Mouse (Mus musculus): ENCODE results near the gene Chtf18. TPM values are rescaled to one million over a fixed set of nuclear protein-coding genes. Genes with fewer than 3 reads are reported as not detected.

The Chtf18 gene
- polyA plus RNA-seq, 1 experiment, result 22.8 TPM

DNA sequence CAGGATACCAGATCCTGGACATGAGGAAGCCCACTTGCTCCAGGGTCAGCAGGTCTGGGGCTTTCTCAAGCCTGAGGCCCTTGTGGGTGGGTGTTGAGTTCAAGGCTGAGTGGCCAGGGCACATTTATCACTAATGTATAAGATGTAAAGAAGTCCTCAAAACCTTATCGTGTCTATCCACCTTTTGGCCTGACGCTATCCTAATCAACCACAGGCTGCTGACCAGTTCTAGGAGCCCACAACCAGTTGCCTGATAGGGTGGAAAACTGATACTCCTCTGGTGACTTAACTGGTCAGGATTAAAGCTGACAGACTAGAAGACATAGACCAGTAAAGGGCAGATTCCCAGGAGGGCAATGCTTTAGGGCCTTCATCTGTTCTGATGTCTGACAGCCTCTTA, 17.2 kb downstream of the Chtf18 start:
- no peak for TF ChIP-seq USF1 (IDR thresholded peaks at IDR 0.05; ENCODE audit: low read depth)
- no peak for TF ChIP-seq CEBPB (IDR thresholded peaks at IDR 0.05; ENCODE audit: low read depth)
- no peak for TF ChIP-seq MAX (IDR thresholded peaks at IDR 0.05)
- TF ChIP-seq FOSL1 (IDR thresholded peaks at IDR 0.05; ENCODE audit: insufficient read depth, low read length, poor library complexity, severe bottlenecking), result no peak
- no peak for TF ChIP-seq MYOG (IDR thresholded peaks at IDR 0.05; ENCODE audit: control insufficient read depth, extremely low read depth, insufficient read length)
- TF ChIP-seq CTCF (IDR thresholded peaks at IDR 0.05; ENCODE audit: control insufficient read depth, insufficient read depth, insufficient read length), result no peak
- TF ChIP-seq MYOD1 (IDR thresholded peaks at IDR 0.05; ENCODE audit: control insufficient read depth, insufficient read length, low read depth), result no peak
- Histone ChIP-seq H3K4me3 (ENCODE audit: insufficient read depth, poor library complexity, severe bottlenecking) (no peak overlapping the region), H3K79me3 (ENCODE audit: low read depth) (no peaks in the 10 kb centered on the region), H3K27me3 (ENCODE audit: control insufficient read depth, insufficient read depth, insufficient read length) (no peaks in the 10 kb centered on the region), H3K36me3 (ENCODE audit: control insufficient read depth, insufficient read depth) (no peaks in the 10 kb centered on the region), H3K79me2 (ENCODE audit: control insufficient read depth, insufficient read depth) (no peaks in the 10 kb centered on the region), H3ac (ENCODE audit: control insufficient read depth, insufficient read length, low read depth) (no peak overlapping the region)

DNA sequence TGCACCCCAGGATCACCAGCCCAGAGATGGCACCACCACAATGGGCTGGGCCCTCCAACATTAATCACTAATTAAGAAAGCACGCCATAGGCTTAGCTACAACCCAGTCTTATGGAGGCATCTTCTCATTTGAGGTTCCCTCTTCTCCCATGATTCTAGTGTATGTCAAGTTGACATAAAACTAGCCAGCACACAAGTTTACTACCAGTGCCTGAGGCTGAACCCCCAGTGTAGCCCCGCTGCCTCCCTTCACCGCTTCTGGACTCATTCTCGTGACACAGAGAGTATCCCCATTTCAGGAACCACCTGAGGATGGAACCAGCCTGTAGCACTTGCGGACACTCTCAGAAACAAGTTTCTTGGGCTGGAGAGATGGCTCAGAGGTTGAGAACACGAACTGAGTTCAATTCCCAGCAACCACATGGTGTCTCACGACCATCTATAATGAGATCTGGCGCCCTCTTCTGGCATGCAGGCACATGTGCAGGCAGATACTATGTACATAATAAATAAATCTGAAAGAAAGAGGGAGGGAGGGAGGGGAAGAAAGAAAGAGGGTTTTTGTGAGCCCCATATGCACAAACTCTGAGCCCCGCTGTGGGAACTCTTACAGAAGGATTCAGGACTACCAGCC, 26.2 kb downstream of the Chtf18 start:
- H3K79me2 ChIP-seq (ENCODE audit: control insufficient read depth, insufficient read depth), result no peaks in the 10 kb centered on the region
- TF ChIP-seq MAX (IDR thresholded peaks at IDR 0.05), result no peak
- peaks cover 15% of the 10 kb centered on the region for H3K27me3 ChIP-seq (ENCODE audit: control insufficient read depth, insufficient read depth, insufficient read length)
- no peak overlapping the region for H3K4me3 ChIP-seq (ENCODE audit: insufficient read depth, poor library complexity, severe bottlenecking)
- no peaks in the 10 kb centered on the region for H3K79me3 ChIP-seq (ENCODE audit: low read depth)
- H3ac ChIP-seq (ENCODE audit: control insufficient read depth, insufficient read length, low read depth), result no peak overlapping the region
- H3K36me3 ChIP-seq (ENCODE audit: control insufficient read depth, insufficient read depth), result no peaks in the 10 kb centered on the region

- no peak overlapping the region for H3ac ChIP-seq (ENCODE audit: control insufficient read depth, insufficient read length, low read depth)
- TF ChIP-seq CTCF (IDR thresholded peaks at IDR 0.05; ENCODE audit: control insufficient read depth, insufficient read depth, insufficient read length) (peak; percentile 37), MYOD1 (IDR thresholded peaks at IDR 0.05; ENCODE audit: control insufficient read depth, insufficient read length, low read depth) (no peak)
- no peak overlapping the region for H3K4me3 ChIP-seq (ENCODE audit: insufficient read depth, poor library complexity, severe bottlenecking)
- H3K27me3 ChIP-seq (ENCODE audit: control insufficient read depth, insufficient read depth, insufficient read length), result peaks cover 15% of the 10 kb centered on the region
- no peaks in the 10 kb centered on the region for H3K79me3 ChIP-seq (ENCODE audit: low read depth)
- no peaks in the 10 kb centered on the region for H3K79me2 ChIP-seq (ENCODE audit: control insufficient read depth, insufficient read depth)
- H3K36me3 ChIP-seq (ENCODE audit: control insufficient read depth, insufficient read depth), result no peaks in the 10 kb centered on the region
These were observed 28.8 kb downstream of the Chtf18 start for GRCm38 (mm10) chr17:25698446-25698845.

- Histone ChIP-seq H3K27me3 (ENCODE audit: control insufficient read depth, insufficient read depth, insufficient read length) (peaks cover 9% of the 10 kb centered on the region), H3K36me3 (ENCODE audit: control insufficient read depth, insufficient read depth) (no peaks in the 10 kb centered on the region), H3K79me3 (ENCODE audit: low read depth) (no peaks in the 10 kb centered on the region), H3ac (ENCODE audit: control insufficient read depth, insufficient read length, low read depth) (no peak overlapping the region), H3K79me2 (ENCODE audit: control insufficient read depth, insufficient read depth) (no peaks in the 10 kb centered on the region), H3K4me3 (ENCODE audit: insufficient read depth, poor library complexity, severe bottlenecking) (no peak overlapping the region)
- TF ChIP-seq CEBPB (IDR thresholded peaks at IDR 0.05; ENCODE audit: low read depth) (no peak), FOSL1 (IDR thresholded peaks at IDR 0.05; ENCODE audit: insufficient read depth, low read length, poor library complexity, severe bottlenecking) (no peak), MYOD1 (IDR thresholded peaks at IDR 0.05; ENCODE audit: control insufficient read depth, insufficient read length, low read depth) (no peak), MAX (IDR thresholded peaks at IDR 0.05) (no peak), USF1 (IDR thresholded peaks at IDR 0.05; ENCODE audit: low read depth) (no peak), MYOG (IDR thresholded peaks at IDR 0.05; ENCODE audit: control insufficient read depth, extremely low read depth, insufficient read length) (no peak), CTCF (IDR thresholded peaks at IDR 0.05; ENCODE audit: control insufficient read depth, insufficient read depth, insufficient read length) (no peak)
These were observed 31.0 kb downstream of the Chtf18 start for GRCm38 (mm10) chr17:25696263-25696662.

GRCm38 (mm10) chr17:25688922-25689321, 38.3 kb downstream of the Chtf18 start:
- H3K36me3 ChIP-seq (ENCODE audit: control insufficient read depth, insufficient read depth), result no peaks in the 10 kb centered on the region
- no peaks in the 10 kb centered on the region for H3K79me3 ChIP-seq (ENCODE audit: low read depth)
- H3ac ChIP-seq (ENCODE audit: control insufficient read depth, insufficient read length, low read depth), result no peak overlapping the region
- TF ChIP-seq MAX (IDR thresholded peaks at IDR 0.05) (no peak), MYOD1 (IDR thresholded peaks at IDR 0.05; ENCODE audit: control insufficient read depth, insufficient read length, low read depth) (peak; percentile 68), MYOG (IDR thresholded peaks at IDR 0.05; ENCODE audit: control insufficient read depth, extremely low read depth, insufficient read length) (no peak), USF1 (IDR thresholded peaks at IDR 0.05; ENCODE audit: low read depth) (no peak), FOSL1 (IDR thresholded peaks at IDR 0.05; ENCODE audit: insufficient read depth, low read length, poor library complexity, severe bottlenecking) (no peak)
- no peak overlapping the region for H3K4me3 ChIP-seq (ENCODE audit: insufficient read depth, poor library complexity, severe bottlenecking)
- no peaks in the 10 kb centered on the region for H3K79me2 ChIP-seq (ENCODE audit: control insufficient read depth, insufficient read depth)
- H3K27me3 ChIP-seq (ENCODE audit: control insufficient read depth, insufficient read depth, insufficient read length), result peaks cover 34% of the 10 kb centered on the region

DNA sequence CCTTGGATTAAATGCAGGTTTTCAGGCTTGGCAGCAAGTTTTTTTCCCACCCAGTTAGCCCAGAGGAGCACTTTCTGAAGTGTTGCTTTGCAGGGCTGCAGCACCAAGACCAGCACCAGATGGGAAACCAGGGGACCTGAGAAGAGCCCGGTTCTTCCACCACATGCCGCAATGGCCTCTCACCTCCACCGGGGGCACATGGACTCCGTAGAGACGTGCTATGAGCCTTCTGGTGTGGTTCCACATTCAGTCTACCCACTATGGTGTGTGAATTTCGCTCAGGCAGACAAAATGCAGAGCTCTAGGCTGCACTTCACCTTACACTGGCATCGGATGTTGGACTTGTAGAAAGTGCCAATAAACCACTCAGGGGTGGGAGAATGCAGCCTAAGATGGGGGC, 40.9 kb downstream of the Chtf18 start:
- TF ChIP-seq CTCF (IDR thresholded peaks at IDR 0.05; ENCODE audit: control insufficient read depth, insufficient read depth, insufficient read length) (no peak), MAX (IDR thresholded peaks at IDR 0.05) (no peak), FOSL1 (IDR thresholded peaks at IDR 0.05; ENCODE audit: insufficient read depth, low read length, poor library complexity, severe bottlenecking) (no peak), USF1 (IDR thresholded peaks at IDR 0.05; ENCODE audit: low read depth) (no peak), MYOD1 (IDR thresholded peaks at IDR 0.05; ENCODE audit: control insufficient read depth, insufficient read length, low read depth) (no peak), MYOG (IDR thresholded peaks at IDR 0.05; ENCODE audit: control insufficient read depth, extremely low read depth, insufficient read length) (no peak), CEBPB (IDR thresholded peaks at IDR 0.05; ENCODE audit: low read depth) (no peak)
- H3K4me3 ChIP-seq (ENCODE audit: insufficient read depth, poor library complexity, severe bottlenecking), result no peak overlapping the region
- H3ac ChIP-seq (ENCODE audit: control insufficient read depth, insufficient read length, low read depth), result no peak overlapping the region
- H3K36me3 ChIP-seq (ENCODE audit: control insufficient read depth, insufficient read depth), result no peaks in the 10 kb centered on the region
- H3K79me2 ChIP-seq (ENCODE audit: control insufficient read depth, insufficient read depth), result no peaks in the 10 kb centered on the region
- no peaks in the 10 kb centered on the region for H3K79me3 ChIP-seq (ENCODE audit: low read depth)
- H3K27me3 ChIP-seq (ENCODE audit: control insufficient read depth, insufficient read depth, insufficient read length), result peaks cover 46% of the 10 kb centered on the region

All from C2C12 (cell line).